Mouse (Mus musculus): ENCODE data around the gene P2ry12.
A peak's percentile ranks its signal among the peaks of the same experiment; 100 is the strongest.

Gene P2ry12

GRCm38 (mm10) chr3:59182129-59182528, 80.5 kb downstream of the P2ry12 start:
- DNase-seq (ENCODE audit: low spot score) = no peak

- DNase-seq (ENCODE audit: low spot score) = no peak
Measured at GRCm38 (mm10) chr3:59181134-59181533, 81.5 kb downstream of the P2ry12 start.

GRCm38 (mm10) chr3:59176871-59177270, 85.8 kb downstream of the P2ry12 start:
- DNase-seq (ENCODE audit: low spot score) = no peak

- no peak for DNase-seq (ENCODE audit: low spot score)
Measured at GRCm38 (mm10) chr3:59175234-59175633, 87.4 kb downstream of the P2ry12 start.

- DNase-seq (ENCODE audit: low spot score) = no peak
Measured at GRCm38 (mm10) chr3:59174426-59175154, 88.1 kb downstream of the P2ry12 start.

- DNase-seq (ENCODE audit: low spot score) = peak; percentile 7
Measured at GRCm38 (mm10) chr3:59169921-59170627, 92.6 kb downstream of the P2ry12 start.

- no peak for DNase-seq (ENCODE audit: low spot score)
Measured at GRCm38 (mm10) chr3:59169215-59169614, 93.5 kb downstream of the P2ry12 start.

- DNase-seq (ENCODE audit: low spot score) = no peak
Measured at GRCm38 (mm10) chr3:59168476-59168875, 94.2 kb downstream of the P2ry12 start.

GRCm38 (mm10) chr3:59167417-59168054, 95.1 kb downstream of the P2ry12 start:
- DNase-seq (ENCODE audit: low spot score) = no peak

All from yolk sac, embryonic 10.5 days (tissue).